Mouse (Mus musculus) embryonic facial prominence, embryonic 11.5 days (tissue): ENCODE data around the gene Hbb-y. TPM values are rescaled to one million over a fixed set of nuclear protein-coding genes. Genes with fewer than 3 reads are reported as not detected.

ENCODE experiments used
- ATAC-seq: fragments of 200-750 bp; cut with Nextera tagmentation; replicated peaks from 2 replicates; pipeline ENCODE4 v1.8.0; 2017; ENCODE audit warnings: low read depth; ENCODE audit not compliant: insufficient number of reproducible peaks, low FRiP score, low TSS enrichment
- DNase-seq: peaks from one replicate; pipeline ENCODE4 v3.0.0-alpha.2; 2015; ENCODE audit warnings: low spot score
- H3K27ac ChIP-seq: fragments of 300-500 bp; sonication (generic); replicated peaks from 2 replicates; pipeline ENCODE4 v1.5.1; 2014; ENCODE audit warnings: mild to moderate bottlenecking, low read depth, low read length, control low read depth
- H3K27me3 ChIP-seq: fragments of 300-500 bp; sonication (generic); 2 replicates; pipeline ENCODE4 v1.6.1; 2014; ENCODE audit warnings: mild to moderate bottlenecking, low read length, moderate library complexity, mixed read lengths; ENCODE audit not compliant: control insufficient read depth, insufficient read depth
- H3K36me3 ChIP-seq: fragments of 300-500 bp; sonication (generic); replicated peaks from 2 replicates; pipeline ENCODE4 v1.6.1; 2014; ENCODE audit warnings: low read depth, mild to moderate bottlenecking, low read length, moderate library complexity, mixed read lengths; ENCODE audit not compliant: control insufficient read depth, insufficient read depth
- H3K4me1 ChIP-seq: fragments of 300-500 bp; sonication (generic); 2 replicates; pipeline ENCODE4 v1.6.1; 2014; ENCODE audit warnings: low read length, mixed read lengths; ENCODE audit not compliant: control insufficient read depth, insufficient read depth
- H3K4me2 ChIP-seq: fragments of 300-500 bp; sonication (generic); 2 replicates; pipeline ENCODE4 v1.6.1; 2014; ENCODE audit warnings: low read depth, mild to moderate bottlenecking, control low read depth, low read length, moderate library complexity
- H3K4me3 ChIP-seq: fragments of 300-500 bp; sonication (generic); 2 replicates; pipeline ENCODE4 v1.5.1; 2014; ENCODE audit warnings: low read depth, low read length, control low read depth
- H3K9ac ChIP-seq: fragments of 300-500 bp; sonication (generic); replicated peaks from 2 replicates; pipeline ENCODE4 v1.6.1; 2014; ENCODE audit warnings: mild to moderate bottlenecking, control low read depth, low read length
- H3K9me3 ChIP-seq: fragments of 300-500 bp; sonication (generic); replicated peaks from 2 replicates; pipeline ENCODE4 v1.6.1; 2016; ENCODE audit warnings: mild to moderate bottlenecking, low read length, inconsistent platforms, mixed read lengths; ENCODE audit not compliant: control insufficient read depth
- WGBS: fragments of 180-500 bp; shearing (Covaris S2); extraction: QIAGEN DNeasy Blood & Tissue Kit; methylation state at CpG from one replicate; pipeline ENCODE4 v1.1.7; 2014; 5-methylcytosine and 5-hydroxymethylcytosine counted together
- polyA plus RNA-seq: library from polyadenylated mRNA; unstranded; fragments of >200 nt; fragmentation: Nextera tagmentation; extraction: Ambion mirVana; gene quantifications from 2 replicates; pipeline ENCODE4 v1.2.1, GENCODE M21; 2014

Hbb-y gene
- polyA plus RNA-seq: 9,508 and 10,275 TPM in 2 replicates

GRCm38 (mm10) chr7:103853090-103853489 lies at the start of gene Hbb-y:
Hbb-y (minus strand) TSS chr7:103853216.
- Histone ChIP-seq H3K4me3 (no peak within 1 kb of the TSS), H3K27me3 (no peaks in the 10 kb centered on the region), H3K9ac (no peak within 1 kb of the TSS), H3K36me3 (no peaks in the 10 kb centered on the region), H3K27ac (no peak within 1 kb of the TSS), H3K4me1 (no peaks in the 10 kb centered on the region), H3K4me2 (no peak within 1 kb of the TSS), H3K9me3 (no peaks in the 10 kb centered on the region)
- DNase-seq (no peak), ATAC-seq (no peak)
- 83% methylated on average over 2 of the region's 2 CpGs for WGBS

- Histone ChIP-seq H3K4me2 (no peak within 1 kb of the TSS), H3K9ac (no peak within 1 kb of the TSS), H3K4me1 (no peaks in the 10 kb centered on the region), H3K27me3 (no peaks in the 10 kb centered on the region), H3K36me3 (no peaks in the 10 kb centered on the region), H3K4me3 (no peak within 1 kb of the TSS), H3K27ac (no peak within 1 kb of the TSS), H3K9me3 (no peaks in the 10 kb centered on the region)
- no peak for DNase-seq
- 72% methylated on average over 1 of the region's 1 CpGs for WGBS
- ATAC-seq: no peak
These were observed 41.4 kb upstream of the Hbb-y start, which contains the start of gene Olfr64 for GRCm38 (mm10) chr7:103894385-103894784. Olfr64 (minus strand) TSS chr7:103894485.

GRCm38 (mm10) chr7:103886152-103886551 lies 33.1 kb upstream of the Hbb-y start, which contains the start of gene Olfr66:
Olfr66 (minus strand) TSS chr7:103886252.
- H3K36me3 ChIP-seq: no peaks in the 10 kb centered on the region
- H3K4me2 ChIP-seq: no peak within 1 kb of the TSS
- H3K27me3 ChIP-seq: no peaks in the 10 kb centered on the region
- ATAC-seq (no peak), DNase-seq (no peak)
- no peak within 1 kb of the TSS for H3K4me3 ChIP-seq
- no peak within 1 kb of the TSS for H3K27ac ChIP-seq
- no peaks in the 10 kb centered on the region for H3K4me1 ChIP-seq
- H3K9ac ChIP-seq: no peak within 1 kb of the TSS
- H3K9me3 ChIP-seq: no peaks in the 10 kb centered on the region

GRCm38 (mm10) chr7:103877093-103877492 lies 24.1 kb upstream of the Hbb-y start:
- WGBS: 84% methylated on average over 2 of the region's 2 CpGs
- H3K4me3 ChIP-seq: no peak overlapping the region

GRCm38 (mm10) chr7:103874451-103874850 lies 21.4 kb upstream of the Hbb-y start:
- Histone ChIP-seq H3K27ac (no peak overlapping the region), H3K27me3 (no peaks in the 10 kb centered on the region), H3K4me3 (no peak overlapping the region), H3K9me3 (no peaks in the 10 kb centered on the region), H3K4me2 (no peak overlapping the region), H3K4me1 (no peaks in the 10 kb centered on the region), H3K9ac (no peak overlapping the region), H3K36me3 (no peaks in the 10 kb centered on the region)
- DNase-seq (no peak), ATAC-seq (no peak)
- 54% methylated on average over 5 of the region's 5 CpGs for WGBS

More at GRCm38 (mm10) chr7:103877093-103877492, 24.1 kb upstream of the Hbb-y start:
- Histone ChIP-seq H3K27ac (no peak overlapping the region), H3K4me2 (no peak overlapping the region), H3K9ac (no peak overlapping the region), H3K9me3 (no peaks in the 10 kb centered on the region), H3K36me3 (no peaks in the 10 kb centered on the region), H3K27me3 (no peaks in the 10 kb centered on the region), H3K4me1 (no peaks in the 10 kb centered on the region)
- DNase-seq (no peak), ATAC-seq (no peak)

GRCm38 (mm10) chr7:103873064-103873463 lies 20.0 kb upstream of the Hbb-y start:
- WGBS: 8% methylated on average over 1 of the region's 1 CpGs
- no peaks in the 10 kb centered on the region for H3K4me1 ChIP-seq
- no peak overlapping the region for H3K4me3 ChIP-seq
- no peaks in the 10 kb centered on the region for H3K27me3 ChIP-seq
- ATAC-seq (no peak), DNase-seq (peak; percentile 43)
- H3K9me3 ChIP-seq: no peaks in the 10 kb centered on the region
- H3K4me2 ChIP-seq: no peak overlapping the region
- H3K27ac ChIP-seq: no peak overlapping the region
- H3K36me3 ChIP-seq: no peaks in the 10 kb centered on the region
- no peak overlapping the region for H3K9ac ChIP-seq

- no peaks in the 10 kb centered on the region for H3K36me3 ChIP-seq
- no peaks in the 10 kb centered on the region for H3K27me3 ChIP-seq
- DNase-seq (no peak), ATAC-seq (no peak; the same call in 1 of the 2 replicates)
- H3K9ac ChIP-seq: no peak overlapping the region
- H3K4me2 ChIP-seq: no peak overlapping the region
- H3K4me1 ChIP-seq: no peaks in the 10 kb centered on the region
- H3K9me3 ChIP-seq: no peaks in the 10 kb centered on the region
- H3K27ac ChIP-seq: no peak overlapping the region
- H3K4me3 ChIP-seq: no peak overlapping the region
These were observed 17.7 kb upstream of the Hbb-y start for GRCm38 (mm10) chr7:103870667-103871066.

GRCm38 (mm10) chr7:103865716-103866115 lies 12.7 kb upstream of the Hbb-y start:
- no peak overlapping the region for H3K9ac ChIP-seq
- no peak for DNase-seq

More at GRCm38 (mm10) chr7:103865716-103866115, 12.7 kb upstream of the Hbb-y start:
- Histone ChIP-seq H3K36me3 (no peaks in the 10 kb centered on the region), H3K27me3 (no peaks in the 10 kb centered on the region), H3K4me1 (no peaks in the 10 kb centered on the region), H3K27ac (no peak overlapping the region), H3K4me2 (no peak overlapping the region), H3K4me3 (no peak overlapping the region), H3K9me3 (no peaks in the 10 kb centered on the region)
- ATAC-seq: no peak
